Mouse (Mus musculus) intestine, embryonic 14.5 days (tissue): ENCODE measurements at regions not wholly inside any gene's neighbourhood (a gene's known extent, or its start where the extent isn't known, plus 50 kb on each side); places are given as distances from the start of the nearest gene placed in this dataset.

Source experiments
- ATAC-seq: fragments of 200-750 bp; cut with Nextera tagmentation; replicated peaks from 2 replicates; pipeline ENCODE4 v1.8.0; 2017; ENCODE audit warnings: low read depth, moderate number of reproducible peaks, moderate TSS enrichment, moderate library complexity; ENCODE audit not compliant: low FRiP score, low TSS enrichment
- DNase-seq: peaks from one replicate; pipeline ENCODE4 v3.0.0-alpha.2; 2018; ENCODE audit warnings: low spot score
- H3K27ac ChIP-seq: fragments of 300-500 bp; sonication (generic); 2 replicates; pipeline ENCODE4 v1.5.1; 2014; ENCODE audit warnings: low read depth, mild to moderate bottlenecking, control low read depth
- H3K27me3 ChIP-seq: fragments of 300-500 bp; sonication (generic); replicated peaks from 2 replicates; pipeline ENCODE4 v1.6.1; 2014; ENCODE audit warnings: low read length, control low read depth; ENCODE audit not compliant: control insufficient read depth, insufficient read depth
- H3K36me3 ChIP-seq: fragments of 300-500 bp; sonication (generic); 2 replicates; pipeline ENCODE4 v1.6.1; 2014; ENCODE audit warnings: low read length, control low read depth; ENCODE audit not compliant: control insufficient read depth, insufficient read depth
- H3K4me1 ChIP-seq: fragments of 300-500 bp; sonication (generic); replicated peaks from 2 replicates; pipeline ENCODE4 v1.6.1; 2014; ENCODE audit warnings: low read length, control low read depth, mixed read lengths; ENCODE audit not compliant: control insufficient read depth, insufficient read depth
- H3K4me2 ChIP-seq: fragments of 300-500 bp; sonication (generic); 2 replicates; pipeline ENCODE4 v1.6.1; 2014; ENCODE audit warnings: low read length
- H3K4me3 ChIP-seq: fragments of 300-500 bp; sonication (generic); 2 replicates; pipeline ENCODE4 v1.5.1; 2014; ENCODE audit warnings: low read depth, low read length, control low read depth, mixed read lengths
- H3K9ac ChIP-seq: fragments of 300-500 bp; sonication (generic); 2 replicates; pipeline ENCODE4 v1.6.1; 2014; ENCODE audit warnings: mild to moderate bottlenecking, low read length
- H3K9me3 ChIP-seq: fragments of 300-500 bp; sonication (generic); 2 replicates; pipeline ENCODE4 v1.6.1; 2016; ENCODE audit warnings: low read length, control low read depth; ENCODE audit not compliant: control insufficient read depth
- WGBS: fragments of 180-500 bp; shearing (Covaris S2); extraction: QIAGEN DNeasy Blood & Tissue Kit; methylation state at CpG from one replicate; pipeline ENCODE4 v1.1.7; 2014; 5-methylcytosine and 5-hydroxymethylcytosine counted together

DNA sequence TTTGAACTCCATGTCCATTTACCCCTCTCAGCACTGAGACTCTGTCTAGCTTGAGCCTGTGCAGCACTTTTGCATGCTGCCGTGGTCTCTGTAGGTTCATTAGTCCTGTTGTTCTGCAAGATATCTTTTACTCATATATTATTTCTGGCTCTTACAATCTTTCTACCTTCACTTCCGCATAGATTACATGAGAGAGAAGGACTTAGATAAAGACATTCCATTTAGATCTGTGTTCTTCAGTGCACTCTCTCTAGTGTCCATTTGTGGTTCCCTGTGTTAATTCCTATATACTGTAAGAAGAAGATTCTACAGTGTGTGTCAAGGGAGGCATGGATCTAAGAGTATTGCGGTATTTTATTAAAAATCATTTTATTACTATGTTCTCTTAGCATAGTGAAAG is 295.6 kb upstream of the Nrxn1 start:
- Histone ChIP-seq H3K4me3 (no peak overlapping the region), H3K9me3 (no peaks in the 10 kb centered on the region), H3K36me3 (no peaks in the 10 kb centered on the region), H3K27ac (no peak overlapping the region), H3K27me3 (no peaks in the 10 kb centered on the region), H3K9ac (no peak overlapping the region), H3K4me1 (no peaks in the 10 kb centered on the region), H3K4me2 (no peak overlapping the region)
- ATAC-seq, result no peak
- no peak for DNase-seq
- 91% methylated on average over 3 of the region's 3 CpGs for WGBS

DNA sequence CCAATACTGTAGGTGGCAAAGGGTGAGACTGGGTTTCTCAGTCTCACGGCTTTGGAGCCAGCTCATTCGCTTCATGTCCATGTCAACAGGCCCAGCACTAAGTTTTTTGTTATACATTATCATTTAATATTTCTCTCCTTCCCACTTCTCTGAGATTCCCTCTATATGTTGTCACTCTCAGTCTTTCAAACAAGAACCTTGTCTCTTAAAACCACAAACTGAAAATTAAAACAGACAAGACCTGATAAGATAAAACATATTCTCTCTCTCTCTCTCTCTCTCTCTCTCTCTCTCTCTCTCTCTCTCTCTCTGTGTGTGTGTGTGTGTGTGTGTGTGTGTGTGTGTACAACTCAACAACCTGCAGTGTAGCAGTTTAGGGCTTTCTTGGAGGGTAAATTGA is 295.2 kb upstream of the Nrxn1 start:
- Histone ChIP-seq H3K9ac (no peak overlapping the region), H3K4me3 (no peak overlapping the region), H3K36me3 (no peaks in the 10 kb centered on the region), H3K4me1 (no peaks in the 10 kb centered on the region), H3K27me3 (no peaks in the 10 kb centered on the region), H3K9me3 (no peaks in the 10 kb centered on the region), H3K4me2 (no peak overlapping the region), H3K27ac (no peak overlapping the region)
- ATAC-seq (no peak), DNase-seq (no peak)
- 94% methylated on average over 2 of the region's 2 CpGs for WGBS

DNA sequence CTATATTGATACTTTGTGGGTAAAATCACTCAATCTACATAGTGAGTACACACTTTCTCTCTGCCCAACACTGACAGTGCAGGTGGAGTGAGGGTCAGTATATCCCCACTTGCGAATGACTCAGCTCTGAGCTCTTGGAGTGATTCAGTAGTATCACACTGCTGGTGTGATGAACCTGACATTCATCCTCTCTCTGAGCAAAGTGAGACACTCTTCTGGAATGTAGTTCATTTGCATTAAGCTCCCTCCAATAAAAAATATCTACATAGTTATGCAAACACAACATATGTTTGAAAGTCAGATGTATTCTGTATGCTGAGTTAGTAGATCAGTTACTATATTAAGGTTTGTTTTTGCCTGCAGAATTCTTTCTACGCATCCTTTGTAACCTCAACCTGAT is 293.1 kb upstream of the Nrxn1 start:
- no peak overlapping the region for H3K9ac ChIP-seq
- 79% methylated on average over 2 of the region's 2 CpGs for WGBS
- no peaks in the 10 kb centered on the region for H3K27me3 ChIP-seq
- H3K9me3 ChIP-seq, result no peaks in the 10 kb centered on the region
- ATAC-seq (no peak), DNase-seq (no peak)
- no peak overlapping the region for H3K4me2 ChIP-seq
- no peaks in the 10 kb centered on the region for H3K36me3 ChIP-seq
- no peaks in the 10 kb centered on the region for H3K4me1 ChIP-seq
- H3K27ac ChIP-seq, result no peak overlapping the region
- no peak overlapping the region for H3K4me3 ChIP-seq

DNA sequence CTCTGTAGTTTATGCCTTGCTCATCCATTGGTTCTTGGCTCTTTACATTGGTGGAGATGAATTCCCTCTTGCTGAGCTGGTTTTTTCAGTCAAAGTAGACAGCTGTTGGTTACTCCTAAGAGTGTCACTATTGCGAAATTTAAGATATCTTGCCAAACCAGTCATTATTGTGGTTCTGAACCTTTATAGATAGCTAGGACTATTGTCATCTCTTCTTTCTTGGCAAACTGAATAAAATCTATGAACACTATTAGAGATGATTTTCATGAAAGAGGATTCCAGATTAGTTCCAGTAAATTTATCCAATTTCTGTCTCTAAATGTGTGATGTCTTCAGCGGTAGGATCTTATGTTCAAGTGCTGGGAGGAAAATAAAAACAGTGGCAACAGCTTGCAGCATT is 275.3 kb upstream of the Nrxn1 start:
- no peak overlapping the region for H3K4me2 ChIP-seq
- DNase-seq, result no peak
- H3K27ac ChIP-seq, result no peak overlapping the region
- ATAC-seq, result no peak
- no peak overlapping the region for H3K4me3 ChIP-seq
- no peaks in the 10 kb centered on the region for H3K36me3 ChIP-seq
- no peaks in the 10 kb centered on the region for H3K4me1 ChIP-seq
- no peaks in the 10 kb centered on the region for H3K27me3 ChIP-seq
- WGBS, result 89% methylated on average over 2 of the region's 2 CpGs
- H3K9ac ChIP-seq, result no peak overlapping the region
- no peaks in the 10 kb centered on the region for H3K9me3 ChIP-seq

DNA sequence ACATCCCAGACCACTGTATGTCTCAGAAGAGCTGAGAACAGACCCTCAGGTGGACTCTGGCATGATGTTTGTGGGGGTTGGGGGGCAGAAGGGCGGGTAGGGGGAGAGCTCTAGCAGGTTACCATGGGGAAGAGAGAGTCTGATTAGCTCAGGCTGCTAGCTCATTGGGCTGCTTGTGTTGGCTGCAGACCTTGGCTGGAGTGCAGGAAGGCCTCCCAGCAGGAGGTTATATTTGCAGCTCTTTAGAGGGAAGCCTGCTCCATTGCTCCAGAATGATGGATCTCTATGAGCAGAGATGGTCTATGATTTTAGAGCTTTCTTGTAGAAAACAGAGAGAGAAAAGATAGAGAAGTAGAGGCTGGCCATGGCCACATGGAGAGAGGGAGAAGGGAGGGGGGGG is 268.4 kb upstream of the Nrxn1 start:
- DNase-seq (no peak), ATAC-seq (no peak)
- H3K4me3 ChIP-seq, result no peak overlapping the region
- no peaks in the 10 kb centered on the region for H3K36me3 ChIP-seq
- H3K27me3 ChIP-seq, result no peaks in the 10 kb centered on the region
- no peak overlapping the region for H3K27ac ChIP-seq
- no peaks in the 10 kb centered on the region for H3K4me1 ChIP-seq
- 62% methylated on average over 1 of the region's 1 CpGs for WGBS
- H3K9ac ChIP-seq, result no peak overlapping the region
- no peak overlapping the region for H3K4me2 ChIP-seq
- H3K9me3 ChIP-seq, result no peaks in the 10 kb centered on the region

DNA sequence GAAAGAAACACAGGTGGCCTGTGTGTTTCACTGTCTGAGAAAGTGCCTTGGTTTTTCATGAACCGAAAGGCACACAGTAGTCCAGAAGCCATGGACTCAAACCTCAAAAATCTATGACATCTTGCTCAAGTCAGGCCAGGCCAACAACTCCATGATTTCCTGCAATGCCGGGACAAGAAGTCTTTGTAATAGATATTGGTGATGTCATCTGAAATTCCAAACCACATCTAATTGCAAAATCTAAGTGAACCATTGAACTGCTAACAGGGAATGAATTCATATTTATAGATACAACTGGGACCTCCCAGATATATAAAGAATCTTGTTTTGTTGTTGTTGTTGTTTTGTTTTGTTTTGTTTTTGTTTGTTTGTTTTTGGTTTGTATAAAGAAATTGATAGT is 259.2 kb upstream of the Nrxn1 start:
- Histone ChIP-seq H3K9ac (no peak overlapping the region), H3K36me3 (no peaks in the 10 kb centered on the region), H3K27ac (no peak overlapping the region), H3K9me3 (no peaks in the 10 kb centered on the region), H3K4me2 (no peak overlapping the region), H3K4me1 (no peaks in the 10 kb centered on the region), H3K4me3 (no peak overlapping the region), H3K27me3 (no peaks in the 10 kb centered on the region)
- WGBS, result 76% methylated on average over 2 of the region's 2 CpGs
- ATAC-seq (no peak), DNase-seq (no peak)

DNA sequence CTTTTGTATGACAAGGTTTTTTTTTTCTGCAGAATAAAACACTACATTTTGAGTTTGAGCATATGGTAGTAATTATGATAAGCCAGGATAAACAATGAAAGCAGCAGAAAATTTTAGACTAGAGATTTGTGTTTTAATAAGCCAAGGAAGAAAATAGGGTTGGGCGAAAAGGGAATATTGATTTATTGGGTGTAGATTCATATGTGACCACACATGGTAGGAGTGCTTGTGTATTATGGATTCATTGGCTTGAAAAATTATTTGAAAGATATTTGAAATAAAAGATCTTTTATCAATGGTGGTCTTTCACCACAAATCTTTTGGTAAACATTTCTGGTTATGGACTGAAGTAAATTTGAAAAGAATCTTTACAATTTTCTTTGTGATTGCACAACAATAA is 244.0 kb upstream of the Nrxn1 start:
- Histone ChIP-seq H3K4me2 (no peak overlapping the region), H3K4me3 (no peak overlapping the region), H3K4me1 (no peaks in the 10 kb centered on the region), H3K9ac (no peak overlapping the region), H3K27me3 (no peaks in the 10 kb centered on the region), H3K36me3 (no peaks in the 10 kb centered on the region), H3K9me3 (no peaks in the 10 kb centered on the region), H3K27ac (no peak overlapping the region)
- WGBS, result 90% methylated on average over 1 of the region's 1 CpGs
- DNase-seq (no peak), ATAC-seq (no peak)

DNA sequence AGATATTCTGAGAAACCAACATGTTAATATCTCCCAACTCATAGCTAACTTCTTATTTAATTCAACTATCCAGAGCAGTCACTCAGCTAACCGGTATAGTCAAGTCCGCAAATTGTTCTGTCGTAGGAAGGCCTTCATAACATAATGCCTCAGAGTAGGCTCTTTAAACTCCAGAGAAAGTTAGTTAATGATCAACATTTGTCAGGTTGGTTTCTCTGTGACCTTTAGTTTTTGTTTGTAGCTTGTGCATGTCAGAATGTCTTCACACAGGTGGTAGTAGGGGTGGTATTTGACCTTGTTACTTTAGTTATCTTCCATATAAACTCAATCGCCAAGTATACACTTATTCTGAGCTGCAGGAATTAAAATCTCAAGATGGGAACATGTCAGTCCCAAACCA is 240.9 kb upstream of the Nrxn1 start:
- Histone ChIP-seq H3K4me1 (no peaks in the 10 kb centered on the region), H3K27me3 (no peaks in the 10 kb centered on the region), H3K9ac (no peak overlapping the region), H3K4me2 (no peak overlapping the region), H3K27ac (no peak overlapping the region), H3K36me3 (no peaks in the 10 kb centered on the region), H3K9me3 (no peaks in the 10 kb centered on the region), H3K4me3 (no peak overlapping the region)
- no peak for ATAC-seq
- WGBS, result 86% methylated on average over 4 of the region's 4 CpGs
- no peak for DNase-seq

DNA sequence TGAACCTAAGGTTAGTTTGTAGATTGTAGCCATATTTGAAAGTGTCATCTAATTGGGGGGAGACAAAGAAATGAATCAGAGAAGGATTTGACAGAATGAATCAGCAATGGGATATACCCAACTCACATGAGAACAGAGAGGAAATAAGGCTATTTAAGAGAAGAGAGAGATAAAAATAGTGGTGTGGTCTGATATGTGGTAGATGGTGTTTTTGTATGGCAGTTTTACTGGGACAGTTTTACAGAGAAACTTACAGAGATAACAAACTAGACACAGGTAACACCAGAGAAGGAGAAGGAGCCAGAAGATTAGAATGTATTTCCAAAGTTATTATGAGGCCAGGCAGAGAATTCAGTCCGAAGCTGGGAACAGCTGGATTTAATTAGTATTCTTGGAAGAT is 240.3 kb upstream of the Nrxn1 start:
- Histone ChIP-seq H3K9ac (no peak overlapping the region), H3K4me2 (no peak overlapping the region), H3K36me3 (no peaks in the 10 kb centered on the region), H3K4me3 (no peak overlapping the region), H3K9me3 (no peaks in the 10 kb centered on the region), H3K27ac (no peak overlapping the region), H3K4me1 (no peaks in the 10 kb centered on the region), H3K27me3 (no peaks in the 10 kb centered on the region)
- no peak for ATAC-seq
- no peak for DNase-seq
- whole genome bisulfite sequencing, result 70% methylated on average over 1 of the region's 1 CpGs
